In the genomic region with DNA sequence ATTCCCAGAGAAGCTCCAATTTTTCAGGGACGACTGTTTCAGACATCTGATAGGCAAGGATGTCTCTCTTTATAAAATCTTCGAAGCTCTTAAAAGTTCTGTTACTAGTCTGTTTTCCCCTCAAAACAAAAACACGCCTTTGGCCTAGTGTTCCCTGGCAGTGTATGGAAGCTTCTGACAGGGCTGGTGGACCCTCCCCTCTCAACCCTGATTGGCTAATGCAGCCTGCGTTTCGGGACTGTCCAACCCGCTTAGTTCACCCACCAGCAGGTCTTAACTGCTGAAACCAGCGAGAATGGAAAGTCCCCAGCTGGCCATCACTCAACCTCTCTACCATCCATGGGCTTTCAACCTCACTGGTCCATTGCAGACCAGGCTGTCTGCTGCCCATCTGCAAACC, we compare ENCODE assay signal across 20 mouse cellular contexts.
"Had no signal": no experiment of that assay in that cellular context is flagged by ENCODE, and none has a peak within 500 bp of the region (broad histone marks: within the 10 kb centered on the region; RNA-seq: fewer than 3 reads in every experiment).

No protein-coding gene starts in this region.

- ATAC-seq: intestine, embryonic 15.5 days; midbrain, embryonic 15.5 days had no signal

- DNase-seq: kidney, adult 11 months; kidney, adult 8-10 months; kidney, postnatal 10 days; kidney, postnatal 36 days; layer of hippocampus, postnatal 36 days; liver, embryonic 13.5 days; right cerebral cortex, adult 18-20 months; right cerebral cortex, postnatal 14 days; right cerebral cortex, postnatal 4 days; thymus, adult 18-20 months; thymus, postnatal 36 days had no signal

- H3K9me3 ChIP-seq: intestine, embryonic 15.5 days; kidney, embryonic 15.5 days; liver, embryonic 13.5 days; midbrain, embryonic 12.5 days; midbrain, embryonic 15.5 days; neural tube, embryonic 12.5 days; neural tube, embryonic 15.5 days had no signal

- H3K36me3 ChIP-seq: intestine, embryonic 15.5 days; kidney, embryonic 15.5 days; liver, embryonic 13.5 days; midbrain, embryonic 12.5 days; midbrain, embryonic 15.5 days; neural tube, embryonic 12.5 days; neural tube, embryonic 15.5 days had no signal

- H3K4me1 ChIP-seq: intestine, embryonic 15.5 days; kidney, embryonic 15.5 days; liver, embryonic 13.5 days; midbrain, embryonic 12.5 days; midbrain, embryonic 15.5 days; neural tube, embryonic 12.5 days; neural tube, embryonic 15.5 days had no signal

- H3K4me2 ChIP-seq: intestine, embryonic 15.5 days; kidney, embryonic 15.5 days; liver, embryonic 13.5 days; midbrain, embryonic 12.5 days; midbrain, embryonic 15.5 days; neural tube, embryonic 12.5 days; neural tube, embryonic 15.5 days had no signal

- H3K27me3 ChIP-seq: intestine, embryonic 15.5 days; kidney, embryonic 15.5 days; liver, embryonic 13.5 days; midbrain, embryonic 12.5 days; midbrain, embryonic 15.5 days; neural tube, embryonic 12.5 days; neural tube, embryonic 15.5 days had no signal

- H3K4me3 ChIP-seq: intestine, embryonic 15.5 days; kidney, embryonic 15.5 days; left cerebral cortex, adult 2 months; liver, embryonic 13.5 days; midbrain, embryonic 12.5 days; midbrain, embryonic 15.5 days; neural tube, embryonic 12.5 days; neural tube, embryonic 15.5 days had no signal

- H3K9ac ChIP-seq: intestine, embryonic 15.5 days; kidney, embryonic 15.5 days; liver, embryonic 13.5 days; midbrain, embryonic 12.5 days; midbrain, embryonic 15.5 days; neural tube, embryonic 12.5 days; neural tube, embryonic 15.5 days had no signal

- H3K27ac ChIP-seq: intestine, embryonic 15.5 days; kidney, embryonic 15.5 days; left cerebral cortex, adult 2 months; liver, embryonic 13.5 days; macrophage; midbrain, embryonic 12.5 days; midbrain, embryonic 15.5 days; neural tube, embryonic 12.5 days; neural tube, embryonic 15.5 days; stomach, postnatal 0 days had no signal
